Mouse (Mus musculus): Measurements from ENCODE around the gene Trcg1.

DNA sequence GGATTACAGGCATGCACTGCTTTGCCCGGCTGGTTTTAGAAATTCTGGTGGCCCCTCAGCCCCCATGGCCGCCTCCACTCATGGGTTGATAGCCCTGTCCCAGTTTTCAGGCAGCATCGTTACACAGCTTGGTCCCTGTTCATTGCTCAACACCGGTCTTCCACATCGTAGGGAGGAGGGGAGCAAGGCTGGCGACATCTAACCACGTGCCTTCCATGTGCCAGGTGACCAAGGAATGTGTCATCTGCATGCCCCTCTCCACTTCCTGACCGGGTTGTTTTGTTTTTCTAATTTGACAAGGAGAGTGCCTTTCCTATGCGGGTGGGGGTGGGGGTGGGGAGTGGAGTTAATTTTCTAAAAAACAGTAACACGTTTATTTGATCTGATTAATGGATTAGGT is 31.7 kb downstream of the Trcg1 start:
- TF ChIP-seq CTCF (conservative IDR thresholded peaks at IDR 0.05; ENCODE audit: insufficient read depth, insufficient read length, low read depth, low read length) (no peak), POLR2A (IDR thresholded peaks at IDR 0.05; ENCODE audit: low read depth, low read length) (no peak)

Measured in kidney, adult 2 months (tissue).